Mouse (Mus musculus) ovary, postnatal 10 days (tissue): ENCODE results near the gene Arhgef10l.
A peak's percentile ranks its signal among the peaks of the same experiment; 100 is the strongest.
"Not testable (repeated sequence)": the region's sequence is repeated elsewhere in the genome, so short reads cannot be mapped to it uniquely, and the experiment has no call there.

ENCODE experiments used
- DNase-seq: peaks from one replicate; pipeline ENCODE4 v3.0.0; 2022; ENCODE audit warnings: low spot score

The Arhgef10l gene

DNA sequence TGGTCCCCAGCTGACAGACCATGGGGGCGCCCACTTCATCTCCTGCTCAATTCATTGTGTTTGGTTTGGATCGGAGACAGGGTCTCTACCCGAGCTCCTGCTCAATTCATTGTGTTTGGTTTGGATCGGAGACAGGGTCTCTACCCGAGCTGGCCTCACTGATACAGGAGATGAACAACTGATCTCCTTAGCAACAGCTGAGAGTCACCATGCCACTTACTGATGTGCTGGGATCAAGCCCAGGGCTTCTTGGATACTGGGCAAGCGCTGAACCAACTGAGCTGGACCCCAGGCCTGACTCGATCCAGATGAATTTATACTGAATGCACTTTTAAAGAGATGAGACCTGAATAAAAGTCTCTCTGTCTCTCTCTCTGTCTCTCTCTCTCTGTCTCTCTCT, 59.6 kb downstream of the Arhgef10l start:
- no peak for DNase-seq

DNA sequence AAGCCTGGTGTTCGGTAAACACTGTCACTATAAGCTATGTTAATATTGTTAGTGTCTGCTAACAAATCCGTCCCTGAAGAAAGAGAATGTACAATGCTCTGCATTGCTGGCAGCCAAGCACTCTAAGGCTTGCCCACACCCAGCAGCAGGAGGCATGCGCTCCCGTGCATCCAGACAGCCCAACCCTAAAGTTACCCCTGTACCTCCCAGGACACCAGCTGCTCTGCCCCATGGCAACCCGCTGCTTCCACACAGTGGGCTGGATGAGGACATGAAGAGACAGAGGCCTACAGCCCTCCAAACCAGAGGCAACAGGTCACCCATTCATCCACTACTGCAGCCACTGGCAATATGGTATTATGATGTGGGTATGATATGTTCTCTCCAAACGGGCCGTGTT, 60.0 kb downstream of the Arhgef10l start:
- DNase-seq: no peak

DNA sequence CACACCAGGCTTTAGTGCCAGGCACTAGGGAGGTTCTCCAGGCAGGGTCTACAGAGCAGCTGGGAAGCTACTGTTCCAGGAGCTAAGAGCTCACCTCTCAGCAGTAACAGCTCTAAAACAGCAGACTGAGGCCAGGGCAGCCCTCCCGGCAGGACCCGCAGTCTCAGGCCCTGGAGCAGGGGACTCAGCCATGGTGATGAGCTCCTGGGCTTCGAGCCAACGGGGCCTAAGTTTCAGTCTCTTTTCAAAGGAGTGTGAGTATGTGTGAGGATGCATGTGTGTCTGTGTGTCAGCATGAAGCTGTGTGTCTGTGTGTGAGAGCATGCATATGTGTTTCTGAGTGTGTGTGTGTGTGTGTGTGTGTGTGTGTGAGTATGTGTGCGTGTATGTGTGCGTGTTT, 60.6 kb downstream of the Arhgef10l start:
- no peak for DNase-seq

DNA sequence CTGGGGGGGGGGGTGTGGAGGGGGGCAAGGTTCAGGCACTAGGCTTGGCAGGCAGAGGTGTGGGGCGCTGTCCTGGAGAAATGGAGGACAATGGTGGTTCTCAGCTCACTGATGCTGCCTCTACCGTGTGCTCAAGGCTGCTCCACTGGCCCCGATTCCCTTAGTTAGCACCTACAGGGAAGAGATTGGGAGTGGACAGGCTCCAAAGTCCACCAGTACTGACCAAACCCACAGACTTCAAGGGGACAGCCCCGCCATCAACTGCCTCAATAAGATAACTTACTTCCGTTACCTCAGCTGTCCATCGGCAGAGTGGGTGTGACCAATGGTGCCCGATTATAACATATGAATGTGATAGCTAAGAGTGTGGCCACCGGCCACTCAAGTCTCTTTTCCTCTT, 61.3 kb downstream of the Arhgef10l start:
- DNase-seq: no peak

DNA sequence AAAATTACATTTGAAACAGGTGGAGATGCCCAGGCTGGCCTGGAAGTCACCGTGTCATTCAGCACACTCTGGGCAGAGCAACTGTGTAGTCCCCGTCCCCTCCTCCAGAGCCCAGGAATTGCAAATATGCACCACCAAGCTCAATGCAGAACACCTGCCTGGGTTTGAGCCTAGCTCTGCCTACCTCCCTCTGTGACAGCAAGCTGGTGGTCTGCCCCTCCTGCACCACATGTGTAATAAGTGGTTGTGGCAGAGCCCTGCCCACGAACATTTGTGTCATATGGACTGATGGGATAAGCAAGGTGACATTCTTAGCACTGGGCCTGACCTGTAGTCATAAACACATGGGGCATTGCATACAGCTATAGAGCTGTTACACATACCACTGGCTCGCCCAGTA, 63.8 kb downstream of the Arhgef10l start:
- no peak for DNase-seq

DNA sequence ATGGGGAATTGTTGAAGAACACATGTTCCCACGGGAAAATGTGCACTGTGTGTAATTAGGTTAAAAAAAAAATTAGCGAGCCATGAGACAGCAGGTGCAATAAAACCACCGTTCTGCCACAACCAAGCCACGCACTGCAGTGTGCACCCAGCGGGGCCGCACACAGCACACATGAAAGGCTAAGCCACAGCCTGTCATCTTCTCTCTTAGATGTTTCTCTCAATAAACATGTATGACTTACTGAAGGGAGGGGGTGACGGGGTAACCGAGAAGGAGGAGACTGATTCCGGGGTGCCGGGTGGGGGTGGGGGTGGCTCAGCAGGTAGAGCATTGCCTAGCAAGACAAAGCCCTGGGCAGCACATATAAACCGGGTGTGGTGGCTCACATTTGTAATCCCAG, 64.7 kb downstream of the Arhgef10l start:
- DNase-seq: no peak

DNA sequence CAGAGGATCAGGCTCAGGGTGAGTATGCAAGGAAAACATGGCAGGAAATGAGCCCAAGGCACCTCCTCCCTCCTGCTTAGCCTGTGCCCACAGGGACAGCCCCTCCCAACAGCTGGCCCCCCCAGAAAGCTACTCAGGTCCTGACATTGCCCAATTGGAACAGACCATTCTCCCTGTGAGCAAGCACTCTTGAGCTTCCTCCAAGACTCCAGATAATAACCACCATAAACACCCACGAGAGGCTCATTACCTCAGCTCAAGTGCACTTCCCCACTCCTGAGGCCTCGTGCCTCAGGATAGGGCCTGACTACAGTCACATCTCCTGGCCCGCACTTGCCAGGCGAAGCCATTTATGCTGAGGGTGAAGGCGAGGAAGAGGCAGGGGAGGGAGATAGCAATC, 67.0 kb downstream of the Arhgef10l start:
- DNase-seq: no peak

DNA sequence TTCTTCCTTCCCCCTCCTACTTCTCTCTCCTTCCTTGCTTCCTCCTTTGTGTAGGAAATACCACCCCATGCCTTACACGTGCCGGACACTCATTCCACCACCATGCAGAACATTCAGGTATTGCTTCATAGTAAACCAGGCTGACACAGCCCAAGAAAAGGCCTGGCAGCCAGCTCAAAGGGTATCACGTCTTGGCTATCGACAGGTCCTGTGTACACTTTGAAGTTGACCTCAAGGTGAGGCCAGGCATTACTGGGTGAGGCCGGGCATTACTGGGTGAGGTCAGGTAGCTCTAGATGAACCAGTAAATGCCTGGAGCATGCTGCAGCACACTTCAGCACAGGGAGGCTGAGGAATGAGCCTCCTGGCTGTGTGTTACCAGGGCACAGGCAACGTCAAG, 67.9 kb downstream of the Arhgef10l start:
- no peak for DNase-seq

DNA sequence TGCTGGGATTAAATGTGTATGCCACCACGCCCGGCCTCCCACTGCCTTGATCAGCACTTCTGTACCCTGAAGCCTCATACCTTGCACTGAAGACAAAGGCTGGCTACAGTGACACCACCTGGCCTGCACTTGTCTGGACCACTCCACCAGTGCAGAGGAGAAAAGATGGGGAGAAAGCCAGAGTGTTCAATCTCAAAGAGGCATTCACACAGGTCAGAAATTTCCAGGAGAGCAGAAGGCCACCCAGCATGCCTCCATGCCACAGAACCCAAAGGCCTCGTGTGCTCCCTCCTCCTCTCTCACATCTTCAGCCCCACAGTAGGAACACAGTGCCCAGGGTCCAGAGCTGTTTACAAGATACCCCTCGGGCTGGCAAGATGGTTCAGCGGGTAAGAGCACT, 68.4 kb downstream of the Arhgef10l start:
- no peak for DNase-seq

DNA sequence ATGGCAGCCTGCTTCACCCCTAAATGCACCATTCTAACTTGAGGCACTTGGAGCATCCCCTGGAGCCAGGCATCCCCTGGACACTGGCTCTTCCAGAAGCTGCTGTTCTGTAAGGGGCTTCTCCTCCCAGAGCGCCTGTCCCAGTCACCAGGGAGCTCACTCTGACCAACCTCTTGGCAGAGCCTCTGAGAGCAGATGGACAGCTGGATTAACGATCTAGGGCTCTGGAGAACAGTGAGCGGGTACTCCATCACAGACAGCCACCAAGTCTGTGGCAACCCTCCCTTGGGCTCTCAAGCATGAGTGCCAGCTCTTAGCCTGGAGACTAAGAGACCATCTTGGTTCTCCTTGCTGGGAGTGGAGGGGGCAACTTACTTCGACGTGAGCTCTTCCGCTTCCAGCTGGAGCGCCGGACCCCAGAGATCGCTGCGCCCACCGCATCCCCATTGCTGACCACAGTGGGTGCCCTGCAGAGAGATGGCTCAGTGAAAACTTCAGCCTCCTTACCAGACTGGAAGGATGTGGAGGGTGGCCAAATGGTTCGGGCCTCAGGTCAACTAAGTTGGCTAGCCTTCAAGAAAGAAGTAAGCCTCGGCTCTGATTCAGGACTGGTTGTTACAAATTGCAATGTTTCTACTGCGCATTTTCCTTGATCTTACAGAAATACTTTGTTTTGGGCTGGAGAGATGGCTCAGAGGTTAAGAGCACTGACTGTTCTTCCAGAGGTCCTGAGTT, 71.9 kb downstream of the Arhgef10l start:
- DNase-seq: no peak

DNA sequence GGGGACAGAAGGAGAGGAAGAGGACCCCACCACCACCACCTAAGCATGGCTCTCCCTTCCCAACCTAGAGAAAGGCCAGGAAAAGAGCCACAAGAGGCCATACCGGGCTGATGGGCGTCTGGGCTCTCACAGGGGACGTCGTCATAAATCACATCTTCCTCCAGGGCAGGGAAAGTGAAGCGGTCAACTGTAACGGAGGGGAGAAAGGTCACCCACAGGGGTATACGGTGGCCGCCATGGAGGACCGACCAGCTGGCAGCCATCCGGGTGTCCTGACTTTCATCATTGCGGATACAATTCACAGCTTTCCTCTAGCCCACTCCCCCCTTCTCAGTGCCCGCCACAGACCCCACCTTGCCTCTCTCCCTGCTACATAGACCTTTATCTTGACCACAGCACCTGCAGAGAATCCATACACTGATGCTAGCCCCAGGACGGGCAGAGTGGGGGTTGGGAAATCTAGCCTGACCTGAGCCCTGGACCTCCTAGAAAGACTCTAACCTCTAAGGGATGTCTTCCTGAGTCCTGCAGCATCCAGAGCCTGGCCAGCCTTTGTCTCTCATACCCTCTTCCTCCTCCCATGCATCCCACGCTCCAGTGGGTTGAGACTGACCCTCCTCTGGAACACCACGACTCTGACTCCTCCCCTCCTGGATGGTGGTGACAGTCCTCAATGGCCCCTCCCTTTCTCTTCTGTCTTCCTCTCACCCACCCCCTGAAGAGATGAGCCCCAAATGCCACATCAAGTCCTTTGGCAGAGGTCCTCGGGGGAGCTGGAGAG, 72.6 kb downstream of the Arhgef10l start:
- DNase-seq: no peak

DNA sequence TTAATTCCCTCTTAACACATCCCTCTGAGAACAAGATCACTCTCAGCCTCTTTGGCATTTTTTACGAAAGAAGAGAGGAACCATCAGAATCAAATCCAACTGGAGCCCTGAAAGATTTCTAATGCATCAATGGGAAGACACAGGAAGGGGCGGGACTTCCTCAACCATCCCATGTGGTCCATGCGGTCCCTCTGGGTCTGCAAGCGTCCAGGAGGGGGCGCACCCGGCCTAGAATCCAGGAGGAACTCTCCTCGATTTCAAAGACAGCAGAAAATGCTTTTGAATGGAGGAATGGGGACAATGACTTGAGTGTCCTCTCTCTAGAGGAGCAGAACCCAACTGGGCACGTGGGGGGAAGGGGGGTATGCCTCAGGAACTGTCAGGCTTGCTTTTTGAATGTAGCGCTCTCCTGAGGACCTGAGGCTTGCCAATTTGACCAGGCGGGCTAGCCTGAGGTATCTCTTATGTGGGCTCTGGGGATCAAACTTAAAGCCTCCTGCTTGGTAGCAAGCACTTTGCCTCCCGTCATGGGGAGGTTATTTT, 73.5 kb downstream of the Arhgef10l start:
- DNase-seq: peak; percentile 69

DNA sequence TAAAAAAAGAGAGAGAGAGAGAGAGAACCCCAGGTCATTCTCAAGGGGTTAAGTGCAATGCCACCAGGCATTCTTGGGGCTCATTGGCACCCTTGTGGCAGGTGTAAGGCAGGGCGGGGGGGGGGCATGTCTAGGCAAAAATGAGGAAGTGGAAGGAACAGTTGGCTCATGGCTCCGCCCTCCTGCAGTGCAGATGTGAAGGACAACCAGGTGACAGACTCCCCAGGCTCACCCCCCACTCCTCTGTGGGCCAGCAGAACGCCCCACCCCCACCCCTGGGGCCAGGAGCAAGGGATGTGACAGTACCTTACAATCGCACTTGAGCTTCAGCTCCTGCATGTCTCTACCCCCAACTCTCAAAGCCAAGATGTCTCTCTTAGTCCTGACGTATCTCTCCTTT, 79.3 kb downstream of the Arhgef10l start:
- DNase-seq: no peak

DNA sequence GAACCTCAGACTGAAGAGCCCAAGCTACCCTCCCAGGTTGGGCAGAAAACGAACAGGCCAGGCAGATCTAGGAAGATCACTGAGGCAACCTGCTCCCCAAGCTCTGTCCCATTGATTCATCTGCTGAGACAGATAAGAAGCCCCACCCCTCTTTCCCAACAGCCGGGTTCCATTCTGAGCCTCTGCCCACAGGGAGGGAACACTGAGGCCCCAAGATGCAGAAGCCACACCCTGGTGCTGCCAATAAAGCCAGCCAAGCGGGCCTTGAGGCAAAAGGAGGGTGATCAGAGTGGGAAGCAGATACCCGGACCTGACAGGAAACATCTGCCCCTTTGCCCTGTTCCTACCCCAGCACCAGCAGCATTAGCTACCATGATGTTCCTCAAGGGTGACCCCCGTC, 81.6 kb downstream of the Arhgef10l start:
- no peak for DNase-seq

DNA sequence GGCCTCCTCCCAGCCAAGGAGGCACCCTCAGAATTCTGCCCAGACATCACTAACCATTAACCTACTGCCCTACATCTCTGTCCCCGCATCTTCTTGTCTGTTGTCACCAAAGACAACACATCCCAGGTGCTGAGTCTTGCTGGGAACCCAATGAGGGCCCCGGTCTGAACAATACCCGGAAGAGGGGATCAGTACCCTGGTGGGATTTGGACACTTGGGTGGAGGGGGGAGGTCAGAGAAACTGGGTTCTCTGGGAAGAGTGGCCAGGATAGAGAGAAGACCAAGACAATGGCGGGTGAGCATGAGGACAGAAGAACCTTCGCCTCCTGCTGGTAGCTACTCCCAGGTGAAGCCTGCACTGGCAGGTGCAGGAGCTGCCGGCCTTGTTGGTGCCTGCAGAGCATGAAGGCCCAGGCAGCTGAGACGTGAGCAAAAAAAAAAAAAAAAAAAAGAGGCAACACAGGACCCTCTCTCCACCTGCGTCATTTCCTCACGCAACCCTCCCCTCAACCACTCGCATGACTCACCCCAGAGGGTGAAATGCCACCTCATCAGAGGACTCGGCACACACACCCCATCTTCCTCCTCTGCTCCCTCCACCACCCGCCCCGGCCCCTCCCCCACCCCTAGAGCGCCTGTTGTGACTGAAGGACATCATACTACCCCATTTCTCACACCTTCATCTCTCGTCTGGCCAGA, 83.3 kb downstream of the Arhgef10l start:
- DNase-seq: no peak

DNA sequence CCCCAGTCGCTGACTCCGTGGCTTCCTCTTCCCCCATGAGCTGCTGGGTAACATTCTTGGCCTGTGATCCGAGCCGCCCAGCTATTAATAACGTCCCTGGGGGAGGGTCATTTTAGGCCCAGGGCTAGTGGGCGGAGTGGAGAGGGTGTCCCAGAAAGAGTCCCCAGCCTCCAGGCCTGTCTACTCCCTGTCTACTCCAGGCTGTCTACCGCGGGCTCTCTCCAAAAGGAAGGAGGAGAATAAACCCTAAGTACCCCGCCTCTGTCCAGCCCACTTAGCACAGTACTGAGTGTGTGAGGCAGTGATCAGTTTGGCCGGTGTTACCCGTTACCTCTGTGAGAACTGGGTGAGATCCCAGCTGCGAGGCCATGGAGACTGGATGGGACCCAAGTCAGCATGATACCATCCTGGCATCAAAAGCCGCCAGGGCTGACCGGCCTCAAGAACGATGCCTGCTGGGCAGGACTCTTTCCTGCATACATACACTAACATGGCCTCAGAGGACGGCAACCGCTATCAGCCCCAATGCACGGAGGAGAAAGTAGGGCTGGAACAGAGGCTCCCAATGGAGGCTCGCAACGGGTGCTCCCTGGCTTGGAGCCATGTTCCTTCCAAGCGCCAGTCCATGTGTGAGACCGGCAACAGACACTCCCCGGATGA, 84.0 kb downstream of the Arhgef10l start:
- DNase-seq: no peak

DNA sequence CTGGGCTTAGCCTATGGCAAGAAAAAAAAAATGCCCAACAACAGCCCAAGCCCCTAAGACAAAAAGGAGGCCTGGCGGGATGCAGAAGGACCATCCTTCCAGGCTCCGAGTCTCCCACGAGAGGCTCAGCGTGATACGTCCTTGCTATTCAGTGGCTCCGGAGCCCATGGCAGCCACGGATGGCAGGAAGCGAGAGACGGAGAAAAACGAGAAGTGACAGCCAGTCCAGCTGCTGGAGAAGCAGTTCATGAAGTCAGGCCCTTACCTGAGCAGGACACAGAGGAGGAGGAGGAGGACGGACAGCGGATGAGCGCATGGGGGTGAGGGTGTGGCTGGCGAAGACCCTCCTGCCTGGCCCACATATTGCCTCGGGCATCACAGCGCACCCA, 84.5 kb downstream of the Arhgef10l start:
- DNase-seq: no peak

DNA sequence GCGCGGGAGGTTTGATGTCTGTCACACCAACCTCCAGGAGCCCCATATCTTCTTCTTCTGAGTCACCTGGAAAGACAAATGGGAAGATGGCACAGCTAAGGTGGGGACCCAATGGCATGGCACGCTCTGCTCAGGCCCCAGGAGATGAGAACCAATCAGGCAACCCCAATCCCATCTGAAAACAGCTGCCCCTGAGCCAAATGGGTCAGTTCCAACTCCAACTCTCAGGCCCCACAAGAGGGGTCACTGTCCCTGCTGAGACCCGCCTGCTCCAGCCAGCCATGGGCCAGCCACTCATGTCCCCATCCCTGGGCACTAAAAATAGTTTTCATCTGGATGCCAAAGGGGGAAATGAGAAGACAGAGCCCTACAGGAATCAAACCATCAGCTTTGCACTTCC, 84.9 kb downstream of the Arhgef10l start:
- no peak for DNase-seq

DNA sequence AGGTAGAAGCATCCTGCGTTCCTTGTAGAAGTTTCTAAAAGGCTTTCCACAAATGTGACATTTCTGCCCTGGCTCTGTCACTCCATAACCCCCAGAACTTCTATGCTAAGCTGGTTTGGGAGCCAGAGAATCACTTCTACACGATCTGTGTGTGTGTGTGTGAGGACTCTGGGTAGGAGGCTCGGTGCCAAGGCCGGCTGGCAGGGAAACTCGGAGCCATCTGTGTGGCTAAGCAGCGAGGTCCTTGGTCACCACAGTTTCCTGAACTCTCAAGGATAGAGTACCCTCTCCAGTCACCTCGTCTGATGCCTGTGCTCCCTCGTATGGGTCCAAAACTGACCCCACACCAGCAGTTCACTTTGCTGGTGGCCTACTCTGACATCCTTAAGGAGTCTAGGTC, 86.2 kb downstream of the Arhgef10l start:
- no peak for DNase-seq

DNA sequence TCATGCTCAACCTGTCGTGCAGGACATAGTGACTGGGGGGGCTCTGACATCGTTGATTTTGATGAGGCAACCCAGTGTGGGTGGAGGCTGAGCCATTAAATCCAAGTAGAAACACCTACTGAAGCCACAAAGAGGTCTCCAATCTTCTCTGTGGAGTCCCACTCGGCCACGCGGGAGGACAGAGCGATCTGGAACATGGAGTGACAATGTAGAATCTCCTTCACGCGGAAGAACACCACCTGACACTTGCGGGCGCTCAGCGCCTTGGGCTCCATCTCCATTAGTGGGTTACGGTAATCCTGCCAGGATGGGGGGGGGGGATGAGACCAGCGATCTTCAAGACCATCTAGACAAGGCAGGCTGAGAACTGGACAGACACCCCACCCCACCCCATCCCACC, 86.7 kb downstream of the Arhgef10l start:
- DNase-seq: no peak

DNA sequence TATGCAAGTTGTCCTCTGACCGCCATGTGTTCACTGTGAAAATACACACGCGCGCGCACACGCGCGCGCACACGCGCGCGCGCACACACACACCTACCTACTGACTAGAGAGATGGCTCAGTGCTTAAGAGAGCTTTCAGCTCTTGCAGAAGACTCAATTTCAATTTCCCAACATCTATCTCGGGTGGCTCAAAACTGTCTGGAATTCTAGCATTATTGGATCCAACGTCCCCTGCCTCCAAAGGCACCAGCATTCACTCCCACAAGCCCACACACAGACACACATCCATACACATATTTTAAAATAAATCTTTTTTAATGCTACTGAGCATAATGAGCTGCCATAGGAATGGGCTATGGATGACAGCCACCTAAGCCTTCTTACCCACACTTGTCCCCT, 89.2 kb downstream of the Arhgef10l start:
- DNase-seq: no peak

DNA sequence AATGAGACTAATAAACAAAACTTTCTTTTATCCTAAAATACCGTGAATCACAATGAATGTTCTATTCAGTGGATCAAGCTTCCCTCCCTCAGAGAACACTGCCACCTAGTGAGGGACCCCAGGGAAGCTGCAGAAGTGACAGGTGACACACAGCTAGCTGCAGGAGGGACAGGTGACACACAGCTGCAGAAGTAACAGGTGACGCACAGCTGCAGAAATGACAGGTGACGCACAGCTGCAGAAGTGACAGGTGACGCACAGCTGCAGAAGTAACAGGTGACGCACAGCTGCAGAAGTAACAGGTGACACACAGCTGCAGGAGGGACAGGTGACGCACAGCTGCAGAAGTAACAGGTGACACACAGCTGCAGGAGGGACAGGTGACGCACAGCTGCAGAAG, 90.9 kb downstream of the Arhgef10l start:
- DNase-seq: not testable (repeated sequence)
